Mouse (Mus musculus) embryonic facial prominence, embryonic 13.5 days (tissue): ENCODE data around the gene Gnb1l. TPM values are rescaled to one million over a fixed set of nuclear protein-coding genes. Genes with fewer than 3 reads are reported as not detected.
A peak's percentile ranks its signal among the peaks of the same experiment; 100 is the strongest.
"Not testable (repeated sequence)": the region's sequence is repeated elsewhere in the genome, so short reads cannot be mapped to it uniquely, and the experiment has no call there.

Experiments
- ATAC-seq: fragments of 200-750 bp; cut with Nextera tagmentation; 2 replicates; pipeline ENCODE4 v1.8.0; 2017; ENCODE audit warnings: low read depth; ENCODE audit not compliant: insufficient number of reproducible peaks, insufficient read depth, low FRiP score, low TSS enrichment
- H3K27ac ChIP-seq: fragments of 300-500 bp; sonication (generic); 2 replicates; pipeline ENCODE4 v1.5.1; 2015; ENCODE audit warnings: moderate library complexity, mild to moderate bottlenecking, inconsistent platforms
- H3K27me3 ChIP-seq: fragments of 300-500 bp; sonication (generic); 2 replicates; pipeline ENCODE4 v1.6.1; 2015; ENCODE audit warnings: mild to moderate bottlenecking, inconsistent platforms
- H3K36me3 ChIP-seq: fragments of 300-500 bp; sonication (generic); 2 replicates; pipeline ENCODE4 v1.6.1; 2015; ENCODE audit warnings: mild to moderate bottlenecking, inconsistent platforms
- H3K4me1 ChIP-seq: fragments of 300-500 bp; sonication (generic); 2 replicates; pipeline ENCODE4 v1.6.1; 2015; ENCODE audit warnings: inconsistent platforms
- H3K4me2 ChIP-seq: fragments of 300-500 bp; sonication (generic); 2 replicates; pipeline ENCODE4 v1.6.1; 2015; ENCODE audit warnings: moderate library complexity, mild to moderate bottlenecking, inconsistent platforms
- H3K4me3 ChIP-seq: fragments of 300-500 bp; sonication (generic); 2 replicates; pipeline ENCODE4 v1.5.1; 2015; ENCODE audit warnings: mild to moderate bottlenecking, inconsistent platforms
- H3K9ac ChIP-seq: fragments of 300-500 bp; sonication (generic); 2 replicates; pipeline ENCODE4 v1.6.1; 2015; ENCODE audit warnings: mild to moderate bottlenecking, inconsistent platforms
- H3K9me3 ChIP-seq: fragments of 300-500 bp; sonication (generic); 2 replicates; pipeline ENCODE4 v1.6.1; 2016; ENCODE audit warnings: inconsistent platforms
- WGBS: fragments of 180-500 bp; shearing (Covaris S2); methylation state at CpG from one replicate; pipeline ENCODE4 v1.1.7; 2015; ENCODE audit warnings: mixed read lengths; 5-methylcytosine and 5-hydroxymethylcytosine counted together
- polyA plus RNA-seq: library from polyadenylated mRNA; unstranded; fragments of >200 nt; fragmentation: Nextera tagmentation; extraction: Ambion mirVana; gene quantifications from 2 replicates; pipeline ENCODE4 v1.2.1, GENCODE M21; 2015

Gnb1l gene
- polyA plus RNA-seq, 1 experiment from 2014 or later, result 19.7 TPM

- WGBS, result 40% methylated on average over 1 of the region's 1 CpGs
- no peak overlapping the region for H3K9ac ChIP-seq
- H3K27ac ChIP-seq, result no peak overlapping the region
- no peak overlapping the region for H3K4me2 ChIP-seq
- peaks cover 7% of the 10 kb centered on the region for H3K36me3 ChIP-seq
- H3K9me3 ChIP-seq, result no peaks in the 10 kb centered on the region
- no peaks in the 10 kb centered on the region for H3K27me3 ChIP-seq
- no peak for ATAC-seq
- peaks cover 6% of the 10 kb centered on the region for H3K4me1 ChIP-seq
- H3K4me3 ChIP-seq, result no peak overlapping the region
These were observed 8.7 kb downstream of the Gnb1l start for GRCm38 (mm10) chr16:18507200-18507549.

DNA sequence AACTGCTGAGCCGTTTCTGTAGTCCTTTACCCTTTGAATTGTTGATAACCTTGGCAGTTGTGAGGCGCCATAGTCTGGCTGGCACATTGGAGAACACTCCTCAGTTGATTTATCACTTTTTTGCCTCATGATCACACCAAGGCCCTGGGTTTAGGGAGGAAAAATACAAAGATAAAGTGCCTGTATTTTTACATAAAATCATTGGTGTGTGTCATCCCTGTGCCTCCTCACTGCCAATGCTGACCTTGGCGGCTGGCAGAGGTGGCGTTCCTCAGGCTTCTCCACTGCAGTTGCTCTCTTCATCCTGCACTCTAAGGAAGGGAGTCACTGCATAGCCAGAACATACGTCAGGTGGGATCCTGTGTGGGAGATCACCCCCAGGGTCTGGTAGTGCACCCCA lies 13.2 kb downstream of the Gnb1l start:
- ATAC-seq, result no peak

DNA sequence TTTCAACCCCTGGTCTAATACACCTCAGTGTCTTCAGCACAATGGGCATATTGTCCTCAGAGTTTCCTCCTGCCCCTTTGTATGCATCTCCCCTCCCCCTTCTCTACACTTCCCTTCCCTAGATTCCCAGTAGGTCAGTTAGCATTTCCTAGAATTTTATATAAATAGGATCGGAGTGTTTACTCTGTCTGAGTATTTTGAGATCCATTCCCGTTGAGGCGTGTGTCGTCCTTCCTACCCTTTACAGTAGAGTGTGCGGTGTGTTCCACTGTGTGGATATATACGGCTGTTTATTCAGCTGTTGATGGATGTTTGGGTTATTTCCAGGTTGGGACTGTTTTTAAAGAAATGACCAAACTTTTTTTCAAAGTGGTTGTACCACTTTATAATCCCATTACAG lies 15.0 kb downstream of the Gnb1l start:
- Histone ChIP-seq H3K4me2 (no peak overlapping the region), H3K36me3 (no peaks in the 10 kb centered on the region), H3K4me1 (peaks cover 6% of the 10 kb centered on the region), H3K4me3 (no peak overlapping the region), H3K9ac (no peak overlapping the region), H3K9me3 (no peaks in the 10 kb centered on the region), H3K27ac (no peak overlapping the region), H3K27me3 (no peaks in the 10 kb centered on the region)
- 61% methylated on average over 6 of the region's 6 CpGs for WGBS
- no peak for ATAC-seq

More for the DNA sequence above, 13.2 kb downstream of the Gnb1l start:
- Histone ChIP-seq H3K4me1 (peaks cover 6% of the 10 kb centered on the region), H3K27me3 (no peaks in the 10 kb centered on the region), H3K9me3 (no peaks in the 10 kb centered on the region), H3K27ac (no peak overlapping the region), H3K9ac (no peak overlapping the region), H3K4me3 (no peak overlapping the region), H3K4me2 (no peak overlapping the region), H3K36me3 (no peaks in the 10 kb centered on the region)
- WGBS, result 82% methylated on average over 5 of the region's 5 CpGs

DNA sequence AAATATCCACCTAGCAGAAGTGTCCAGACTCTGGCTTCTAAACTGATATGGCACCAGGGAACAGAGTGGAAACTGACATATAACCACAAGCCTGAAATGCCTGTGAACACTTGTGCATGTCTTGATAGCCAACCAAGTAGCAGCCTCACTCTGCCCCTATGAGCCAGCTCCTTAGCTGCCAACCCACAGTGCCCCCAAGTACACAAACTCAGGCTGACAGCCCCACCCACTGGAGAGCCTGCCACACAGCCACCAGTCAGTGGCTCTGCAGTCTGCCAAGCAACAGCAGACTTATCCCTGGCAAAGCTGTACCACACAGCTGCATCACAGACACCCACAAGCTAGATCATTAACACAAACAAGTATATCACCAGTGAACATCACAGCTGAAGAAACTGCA lies 19.6 kb downstream of the Gnb1l start:
- no peak overlapping the region for H3K4me3 ChIP-seq
- no peak for ATAC-seq
- no peak overlapping the region for H3K27ac ChIP-seq
- no peaks in the 10 kb centered on the region for H3K9me3 ChIP-seq
- H3K36me3 ChIP-seq, result no peaks in the 10 kb centered on the region
- no peaks in the 10 kb centered on the region for H3K27me3 ChIP-seq
- no peaks in the 10 kb centered on the region for H3K4me1 ChIP-seq
- no peak overlapping the region for H3K4me2 ChIP-seq
- no peak overlapping the region for H3K9ac ChIP-seq

GRCm38 (mm10) chr16:18523563-18524245 lies 25.2 kb downstream of the Gnb1l start:
- Histone ChIP-seq H3K36me3 (no peaks in the 10 kb centered on the region), H3K9me3 (no peaks in the 10 kb centered on the region), H3K4me1 (no peaks in the 10 kb centered on the region), H3K27ac (no peak overlapping the region), H3K4me2 (no peak overlapping the region), H3K9ac (no peak overlapping the region), H3K4me3 (no peak overlapping the region), H3K27me3 (no peaks in the 10 kb centered on the region)
- no peak for ATAC-seq
- WGBS, result 93% methylated on average over 8 of the region's 8 CpGs

- 78% methylated on average over 5 of the region's 5 CpGs for WGBS
- Histone ChIP-seq H3K9ac (no peak overlapping the region), H3K4me3 (no peak overlapping the region), H3K27ac (no peak overlapping the region), H3K27me3 (no peaks in the 10 kb centered on the region), H3K4me1 (no peaks in the 10 kb centered on the region), H3K36me3 (no peaks in the 10 kb centered on the region), H3K4me2 (no peak overlapping the region), H3K9me3 (no peaks in the 10 kb centered on the region)
- no peak for ATAC-seq
These were observed 30.1 kb downstream of the Gnb1l start for GRCm38 (mm10) chr16:18528656-18529055.

GRCm38 (mm10) chr16:18533061-18533460 lies 34.5 kb downstream of the Gnb1l start:
- H3K4me3 ChIP-seq, H3K27ac ChIP-seq, H3K9me3 ChIP-seq, H3K4me2 ChIP-seq, H3K36me3 ChIP-seq, H3K9ac ChIP-seq, H3K27me3 ChIP-seq, H3K4me1 ChIP-seq: not testable (repeated sequence)
- 97% methylated on average over 7 of the region's 7 CpGs for WGBS
- peak; percentile 100 for ATAC-seq

GRCm38 (mm10) chr16:18537407-18537990 lies 39.0 kb downstream of the Gnb1l start:
- H3K9me3 ChIP-seq, result no peaks in the 10 kb centered on the region
- no peak for ATAC-seq
- WGBS, result 91% methylated on average over 3 of the region's 3 CpGs
- H3K27ac ChIP-seq, result no peak overlapping the region
- H3K4me1 ChIP-seq, result peaks cover 4% of the 10 kb centered on the region; the same call in 1 of the 2 replicates
- no peaks in the 10 kb centered on the region for H3K36me3 ChIP-seq
- H3K27me3 ChIP-seq, result no peaks in the 10 kb centered on the region
- H3K4me3 ChIP-seq, result no peak overlapping the region
- H3K9ac ChIP-seq, result no peak overlapping the region
- no peak overlapping the region for H3K4me2 ChIP-seq

- Histone ChIP-seq H3K27ac (no peak overlapping the region), H3K36me3 (no peaks in the 10 kb centered on the region), H3K27me3 (no peaks in the 10 kb centered on the region), H3K4me3 (no peak overlapping the region), H3K4me2 (no peak overlapping the region), H3K4me1 (peaks cover 4% of the 10 kb centered on the region; the same call in 1 of the 2 replicates), H3K9me3 (no peaks in the 10 kb centered on the region), H3K9ac (no peak overlapping the region)
- 73% methylated on average over 6 of the region's 6 CpGs for WGBS
- ATAC-seq, result no peak
These were observed 40.8 kb downstream of the Gnb1l start for GRCm38 (mm10) chr16:18539281-18539680.

- 75% methylated on average over 8 of the region's 8 CpGs for WGBS
- Histone ChIP-seq H3K4me3 (no peak overlapping the region), H3K27ac (no peak overlapping the region), H3K36me3 (no peaks in the 10 kb centered on the region), H3K4me2 (no peak overlapping the region), H3K27me3 (no peaks in the 10 kb centered on the region), H3K9me3 (no peaks in the 10 kb centered on the region), H3K4me1 (peaks cover 11% of the 10 kb centered on the region), H3K9ac (no peak overlapping the region)
- no peak for ATAC-seq
These were observed 44.8 kb downstream of the Gnb1l start for GRCm38 (mm10) chr16:18543151-18543829.

DNA sequence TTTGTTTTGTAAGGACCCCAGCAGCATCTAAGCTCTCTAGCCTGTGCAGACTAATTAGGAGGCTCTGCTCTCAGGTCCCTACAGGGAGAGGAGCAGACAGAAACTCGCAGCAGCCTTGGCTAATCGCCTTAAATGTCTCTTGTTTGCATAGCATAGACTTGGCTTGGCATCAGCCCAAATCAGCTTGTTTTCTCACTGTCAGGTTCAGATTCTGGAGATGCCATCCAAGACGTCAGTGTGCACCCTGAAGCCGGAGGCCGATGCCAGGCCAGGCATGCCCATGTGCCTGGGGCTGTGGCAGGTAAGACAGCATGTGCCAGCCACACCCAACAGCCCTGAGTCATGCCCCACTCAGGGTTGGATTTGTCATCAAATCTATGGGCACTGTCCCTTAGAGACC lies 49.4 kb downstream of the Gnb1l start:
- H3K4me2 ChIP-seq, result no peak overlapping the region
- H3K9ac ChIP-seq, result no peak overlapping the region
- ATAC-seq, result no peak
- no peaks in the 10 kb centered on the region for H3K27me3 ChIP-seq
- peaks cover 21% of the 10 kb centered on the region; the same call in 1 of the 2 replicates for H3K4me1 ChIP-seq
- no peak overlapping the region for H3K4me3 ChIP-seq
- H3K9me3 ChIP-seq, result no peaks in the 10 kb centered on the region
- WGBS, result 64% methylated on average over 5 of the region's 5 CpGs
- no peaks in the 10 kb centered on the region for H3K36me3 ChIP-seq
- H3K27ac ChIP-seq, result no peak overlapping the region

- H3K9ac ChIP-seq, result no peak overlapping the region
- no peak overlapping the region for H3K4me3 ChIP-seq
- H3K4me2 ChIP-seq, result no peak overlapping the region
- H3K4me1 ChIP-seq, result peaks cover 43% of the 10 kb centered on the region
- no peaks in the 10 kb centered on the region for H3K27me3 ChIP-seq
- ATAC-seq, result no peak
- no peak overlapping the region for H3K27ac ChIP-seq
- WGBS, result 35% methylated on average over 9 of the region's 9 CpGs
- no peaks in the 10 kb centered on the region for H3K36me3 ChIP-seq
- H3K9me3 ChIP-seq, result no peaks in the 10 kb centered on the region
These were observed 53.1 kb downstream of the Gnb1l start for GRCm38 (mm10) chr16:18551604-18552003.
